Mouse (Mus musculus) adrenal gland (tissue): ENCODE data around the gene Sav1.

ENCODE experiments used
- intact Hi-C: fragments of 180-260 bp; cut with DNase I; formaldehyde crosslinking; loops from one replicate; pipeline ENCODE4 v1.15.1; 2025
- long read RNA-seq, 2 experiments: library from polyadenylated mRNA; unstranded; transcript quantifications; one replicate each; pipeline ENCODE4 v2.0.0; 2020; ENCODE audit warnings: borderline replicate concordance in 1 of 2; ENCODE audit not compliant: insufficient replicate concordance in 1 of 2

Gene Sav1
- long read RNA-seq, experiment 1, result 0 reads
- long read RNA-seq, experiment 2, partial matches to known transcripts, result 1 of 1 reads
- long read RNA-seq, experiment 2, other reads (novel, unspliced or antisense), result 0 of 1 reads

GRCm38 (mm10) chr12:69986786-69987497 lies at the start of gene Sav1:
TSS of gene Sav1 (minus strand) at chr12:69987002.
- intact Hi-C loops, result no loop called here

- intact Hi-C loops, result no loop called here
Measured at GRCm38 (mm10) chr12:70026233-70026632, 39.4 kb upstream of the Sav1 start.

- intact Hi-C loops, result no loop called here
Measured at GRCm38 (mm10) chr12:70025431-70025830, 38.6 kb upstream of the Sav1 start.

GRCm38 (mm10) chr12:70023580-70023979 lies 36.8 kb upstream of the Sav1 start:
- intact Hi-C loops, result no loop called here

- intact Hi-C loops, result no loop called here
Measured at GRCm38 (mm10) chr12:70018153-70018552, 31.4 kb upstream of the Sav1 start.

- intact Hi-C loops, result no loop called here
Measured at GRCm38 (mm10) chr12:70015936-70016335, 29.1 kb upstream of the Sav1 start.

GRCm38 (mm10) chr12:70011681-70012080 lies 24.9 kb upstream of the Sav1 start:
- intact Hi-C loops, result no loop called here

GRCm38 (mm10) chr12:70010356-70010755 lies 23.6 kb upstream of the Sav1 start:
- intact Hi-C loops, result no loop called here

GRCm38 (mm10) chr12:70005103-70005502 lies 18.3 kb upstream of the Sav1 start:
- intact Hi-C loops, result no loop called here

- intact Hi-C loops, result no loop called here
Measured at GRCm38 (mm10) chr12:69998186-69998983, 11.6 kb upstream of the Sav1 start.

- intact Hi-C loops, result no loop called here
Measured at GRCm38 (mm10) chr12:69995382-69995781, 8.6 kb upstream of the Sav1 start.

- intact Hi-C loops, result no loop called here
Measured at GRCm38 (mm10) chr12:69986241-69986762, 500 bp downstream of the Sav1 start.

- intact Hi-C loops, result no loop called here
Measured at GRCm38 (mm10) chr12:69985546-69985945, 1.3 kb downstream of the Sav1 start.

- intact Hi-C loops, result no loop called here
Measured at GRCm38 (mm10) chr12:69982874-69983273, 3.9 kb downstream of the Sav1 start.

- intact Hi-C loops, result no loop called here
Measured at GRCm38 (mm10) chr12:69977376-69977998, 9.3 kb downstream of the Sav1 start.

GRCm38 (mm10) chr12:69976688-69977087 lies 10.1 kb downstream of the Sav1 start:
- intact Hi-C loops, result no loop called here

GRCm38 (mm10) chr12:69973666-69974065 lies 13.1 kb downstream of the Sav1 start:
- intact Hi-C loops, result no loop called here

GRCm38 (mm10) chr12:69968154-69968553 lies 18.6 kb downstream of the Sav1 start:
- intact Hi-C loops, result no loop called here

- intact Hi-C loops, result no loop called here
Measured at GRCm38 (mm10) chr12:69967112-69967511, 19.7 kb downstream of the Sav1 start.

- intact Hi-C loops, result no loop called here
Measured at GRCm38 (mm10) chr12:69966071-69966470, 20.7 kb downstream of the Sav1 start.

GRCm38 (mm10) chr12:69965644-69966043 lies 21.2 kb downstream of the Sav1 start:
- intact Hi-C loops, result no loop called here

- intact Hi-C loops, result loop anchor here (5.0 kb wide), 2 partner anchors 99 to 184 kb away; no protein-coding TSS in a partner anchor
Measured at GRCm38 (mm10) chr12:69963141-69963540, 23.7 kb downstream of the Sav1 start.
